Mouse (Mus musculus): Measurements from ENCODE around the gene Epor. TPM values are rescaled to one million over a fixed set of nuclear protein-coding genes. Genes with fewer than 3 reads are reported as not detected.

Epor gene
- polyA plus RNA-seq (2015; fragmentation: Nextera tagmentation; extraction: Ambion mirVana): 1.2 and 1.4 TPM in 2 replicates

DNA sequence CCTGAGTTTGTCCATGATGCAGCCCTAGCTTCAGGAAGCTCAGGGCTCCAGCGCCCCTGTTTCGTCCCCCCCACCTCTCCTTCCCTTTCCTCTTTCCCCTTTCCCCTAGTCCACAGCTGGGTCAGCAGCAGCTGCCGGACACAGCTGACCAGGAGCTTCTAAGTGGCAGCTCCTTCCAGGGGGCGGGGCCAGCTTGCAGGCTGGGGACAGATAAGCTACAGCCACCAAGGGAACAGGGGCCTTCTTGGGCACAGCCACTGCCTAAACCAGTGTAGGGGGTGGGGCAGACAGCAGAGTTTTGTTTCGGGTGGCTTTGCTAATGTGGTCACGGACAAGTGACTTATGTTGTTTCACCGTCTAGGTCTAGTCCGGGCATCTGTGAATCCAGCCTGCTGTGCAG is at the start of gene Epor:
TSS of gene Epor (minus strand) at position 90 of the 400 bp plus-strand sequence.
- Histone ChIP-seq H3K9ac (ENCODE audit: low read depth, low read length) (peak within 1 kb of the TSS; percentile 50; the same call in 1 of the 2 replicates), H3K4me2 (ENCODE audit: low read length) (peak within 1 kb of the TSS; percentile 77), H3K27ac (ENCODE audit: low read length) (no peak within 1 kb of the TSS), H3K9me3 (replicated peaks; ENCODE audit: control insufficient read depth, low read length, poor library complexity, severe bottlenecking) (no peaks in the 10 kb centered on the region), H3K4me3 (ENCODE audit: low read depth, low read length) (peak within 1 kb of the TSS; percentile 39), H3K4me1 (ENCODE audit: control insufficient read depth, insufficient read depth, low read length) (peaks cover 17% of the 10 kb centered on the region), H3K27me3 (ENCODE audit: control insufficient read depth, insufficient read depth, low read depth, low read length) (peaks cover 49% of the 10 kb centered on the region), H3K36me3 (ENCODE audit: control insufficient read depth, insufficient read depth, low read length) (no peaks in the 10 kb centered on the region)
- ATAC-seq: no peak
- WGBS: 11% methylated on average over 7 of the region's 8 CpGs

DNA sequence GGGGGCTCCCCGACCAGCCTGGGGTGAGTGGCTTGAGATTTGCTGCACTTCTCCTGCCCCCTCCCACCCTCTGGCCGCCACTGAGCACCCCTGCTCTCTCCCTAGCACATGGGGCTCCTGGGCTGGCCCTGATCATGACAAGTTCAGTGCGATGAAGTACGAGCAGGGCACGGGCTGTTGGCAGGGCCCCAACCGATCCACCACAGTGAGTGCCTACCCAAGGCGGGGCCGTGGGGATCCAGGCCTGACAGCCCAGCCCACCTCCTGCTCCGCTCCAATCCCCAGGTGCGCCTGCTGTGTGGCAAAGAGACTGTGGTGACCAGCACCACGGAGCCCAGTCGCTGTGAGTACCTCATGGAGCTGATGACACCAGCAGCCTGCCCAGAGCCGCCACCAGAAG is 49.4 kb upstream of the Epor start:
- Histone ChIP-seq H3K36me3 (ENCODE audit: control insufficient read depth, insufficient read depth, low read length) (peaks cover 52% of the 10 kb centered on the region), H3K4me2 (ENCODE audit: low read length) (no peak overlapping the region), H3K9ac (ENCODE audit: low read depth, low read length) (no peak overlapping the region), H3K27me3 (ENCODE audit: control insufficient read depth, insufficient read depth, low read depth, low read length) (no peaks in the 10 kb centered on the region), H3K4me1 (ENCODE audit: control insufficient read depth, insufficient read depth, low read length) (no peaks in the 10 kb centered on the region), H3K9me3 (replicated peaks; ENCODE audit: control insufficient read depth, low read length, poor library complexity, severe bottlenecking) (no peaks in the 10 kb centered on the region), H3K27ac (ENCODE audit: low read length) (no peak overlapping the region), H3K4me3 (ENCODE audit: low read depth, low read length) (no peak overlapping the region)
- WGBS: 87% methylated on average over 13 of the region's 13 CpGs
- peak; percentile 17; the same call in 1 of the 2 replicates for ATAC-seq

DNA sequence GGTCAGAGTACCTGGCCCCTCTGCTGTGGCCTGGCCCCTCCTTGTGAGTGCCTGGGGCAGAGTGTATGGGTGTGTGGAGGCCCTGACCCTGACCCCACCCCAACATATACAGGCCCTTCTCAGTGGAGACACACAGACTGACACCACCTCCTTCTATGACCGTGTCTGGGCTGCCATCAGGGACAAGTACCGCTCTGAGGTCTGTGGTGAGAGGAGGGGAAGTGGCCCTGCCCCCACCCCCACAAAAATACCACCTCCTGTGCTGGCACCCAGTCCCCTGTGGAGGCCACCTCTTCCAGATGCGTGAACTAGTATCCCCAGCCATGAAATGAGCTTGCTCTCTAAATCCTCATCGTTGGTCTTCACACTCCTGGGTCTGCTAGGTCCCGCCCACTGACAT is 47.7 kb upstream of the Epor start:
- H3K4me1 ChIP-seq (ENCODE audit: control insufficient read depth, insufficient read depth, low read length): no peaks in the 10 kb centered on the region
- 89% methylated on average over 5 of the region's 5 CpGs for WGBS
- no peak overlapping the region for H3K27ac ChIP-seq (ENCODE audit: low read length)
- H3K36me3 ChIP-seq (ENCODE audit: control insufficient read depth, insufficient read depth, low read length): peaks cover 52% of the 10 kb centered on the region
- H3K4me2 ChIP-seq (ENCODE audit: low read length): no peak overlapping the region
- no peaks in the 10 kb centered on the region for H3K9me3 ChIP-seq (replicated peaks; ENCODE audit: control insufficient read depth, low read length, poor library complexity, severe bottlenecking)
- no peaks in the 10 kb centered on the region for H3K27me3 ChIP-seq (ENCODE audit: control insufficient read depth, insufficient read depth, low read depth, low read length)
- no peak overlapping the region for H3K9ac ChIP-seq (ENCODE audit: low read depth, low read length)
- H3K4me3 ChIP-seq (ENCODE audit: low read depth, low read length): no peak overlapping the region
- ATAC-seq: peak; percentile 16; the same call in 1 of the 2 replicates

DNA sequence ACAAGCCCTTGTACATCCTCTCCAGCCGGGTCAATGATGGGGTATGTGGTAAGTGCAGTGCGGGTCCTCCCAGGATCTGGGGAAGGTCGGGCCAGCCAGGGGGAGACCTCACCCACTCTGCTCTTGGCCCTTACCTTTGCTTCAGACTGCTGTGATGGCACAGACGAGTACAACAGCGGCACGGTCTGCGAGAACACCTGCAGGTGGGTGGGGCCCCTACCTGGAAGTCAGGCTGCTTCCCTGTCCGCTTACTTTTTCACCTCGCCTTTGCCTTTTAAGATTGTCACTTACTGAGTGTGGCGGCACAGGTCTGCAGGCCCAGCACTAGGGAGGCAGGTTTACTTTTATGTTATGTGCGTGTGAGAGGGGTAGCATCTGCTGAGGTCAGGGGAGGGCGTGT is 41.2 kb upstream of the Epor start:
- H3K27me3 ChIP-seq (ENCODE audit: control insufficient read depth, insufficient read depth, low read depth, low read length): no peaks in the 10 kb centered on the region
- H3K4me3 ChIP-seq (ENCODE audit: low read depth, low read length): no peak overlapping the region
- no peak overlapping the region for H3K4me2 ChIP-seq (ENCODE audit: low read length)
- H3K9me3 ChIP-seq (replicated peaks; ENCODE audit: control insufficient read depth, low read length, poor library complexity, severe bottlenecking): no peaks in the 10 kb centered on the region
- no peak for ATAC-seq
- 95% methylated on average over 12 of the region's 12 CpGs for WGBS
- H3K36me3 ChIP-seq (ENCODE audit: control insufficient read depth, insufficient read depth, low read length): peaks cover 10% of the 10 kb centered on the region
- H3K4me1 ChIP-seq (ENCODE audit: control insufficient read depth, insufficient read depth, low read length): peaks cover 21% of the 10 kb centered on the region
- no peak overlapping the region for H3K9ac ChIP-seq (ENCODE audit: low read depth, low read length)
- no peak overlapping the region for H3K27ac ChIP-seq (ENCODE audit: low read length)

DNA sequence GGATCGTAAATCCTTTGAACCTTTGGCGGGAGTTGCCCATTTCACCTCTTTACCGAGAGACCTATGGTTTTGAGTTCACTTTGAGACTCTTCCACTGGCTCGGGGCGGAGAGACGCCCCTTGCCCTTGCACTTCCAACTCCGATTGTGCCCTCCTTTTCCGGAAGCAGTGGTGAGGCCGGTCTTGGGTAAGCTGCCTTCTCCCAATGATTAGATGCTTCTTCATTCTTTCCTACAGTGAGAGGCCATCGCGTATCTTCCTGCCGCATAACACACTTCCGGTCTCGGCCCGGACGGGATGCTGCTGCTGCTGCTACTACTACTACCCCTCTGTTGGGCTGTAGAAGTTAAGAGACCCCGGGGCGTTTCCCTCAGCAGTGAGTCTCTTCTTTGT is 39.9 kb upstream of the Epor start:
- peak; percentile 44 for ATAC-seq
- Histone ChIP-seq H3K9ac (ENCODE audit: low read depth, low read length) (peak overlapping the region; percentile 71), H3K27me3 (ENCODE audit: control insufficient read depth, insufficient read depth, low read depth, low read length) (no peaks in the 10 kb centered on the region), H3K4me2 (ENCODE audit: low read length) (peak overlapping the region; percentile 75), H3K4me3 (ENCODE audit: low read depth, low read length) (peak overlapping the region; percentile 57), H3K4me1 (ENCODE audit: control insufficient read depth, insufficient read depth, low read length) (peaks cover 21% of the 10 kb centered on the region), H3K36me3 (ENCODE audit: control insufficient read depth, insufficient read depth, low read length) (peaks cover 1% of the 10 kb centered on the region; the same call in 1 of the 2 replicates), H3K27ac (ENCODE audit: low read length) (peak overlapping the region; percentile 74), H3K9me3 (replicated peaks; ENCODE audit: control insufficient read depth, low read length, poor library complexity, severe bottlenecking) (no peaks in the 10 kb centered on the region)
- under 1% methylated on average over 18 of the region's 18 CpGs for WGBS

DNA sequence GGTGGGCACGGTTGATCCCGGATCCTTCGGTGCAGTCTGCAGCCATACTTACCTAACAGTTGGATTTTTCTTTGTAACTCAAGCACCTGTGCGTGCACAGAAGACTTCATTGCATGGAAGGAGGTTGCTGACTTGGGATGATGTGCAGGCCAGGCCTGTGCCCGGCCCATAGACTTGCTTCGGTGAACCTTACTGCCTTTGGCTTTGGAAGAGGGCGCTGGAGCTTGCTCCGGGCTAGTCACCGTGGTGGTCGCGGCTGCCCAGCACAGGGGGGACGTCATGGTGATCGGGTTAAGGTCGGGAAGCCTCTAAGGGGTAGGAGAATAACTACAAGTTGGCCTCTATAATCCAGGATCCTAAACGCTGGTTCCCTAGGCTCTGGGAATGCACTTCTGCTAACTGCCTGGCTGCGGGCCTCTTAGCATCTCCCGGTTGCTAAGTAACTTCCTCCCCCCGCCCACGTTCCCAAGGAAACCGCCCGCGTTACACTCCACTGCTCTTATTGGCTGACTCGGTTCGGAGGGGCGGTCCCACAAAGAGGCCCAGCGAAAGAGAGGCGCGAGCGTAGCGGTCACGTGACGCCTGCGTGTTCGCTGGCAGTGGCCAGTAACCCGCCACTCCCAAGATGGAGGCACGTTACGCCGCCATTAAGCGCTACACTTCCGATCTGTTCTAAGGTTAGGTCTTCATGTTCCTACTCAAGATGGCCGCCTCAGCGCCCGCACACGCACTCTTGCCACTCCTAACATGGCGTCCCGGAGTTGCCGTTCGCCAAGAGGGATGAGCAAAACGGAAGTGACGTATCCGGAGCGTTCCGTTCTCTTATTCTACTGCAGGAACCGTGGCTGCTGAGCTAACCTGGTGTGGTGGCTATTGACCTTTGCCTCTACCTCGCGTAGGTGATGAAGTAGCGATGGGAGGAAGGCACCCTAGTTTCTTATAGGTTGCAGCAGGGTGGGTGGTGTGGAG is 39.2 kb upstream of the Epor start, which contains the start of the genes Ccdc151 and Prkcsh:
TSS of gene Ccdc151 (minus strand) at position 441 of the 969 bp plus-strand sequence.
TSS of gene Prkcsh (plus strand) at position 613 of the 969 bp plus-strand sequence.
- Histone ChIP-seq H3K36me3 (ENCODE audit: control insufficient read depth, insufficient read depth, low read length) (no peaks in the 10 kb centered on the region), H3K9me3 (replicated peaks; ENCODE audit: control insufficient read depth, low read length, poor library complexity, severe bottlenecking) (no peaks in the 10 kb centered on the region), H3K27ac (ENCODE audit: low read length) (peak within 1 kb of the TSS; percentile 74), H3K27me3 (ENCODE audit: control insufficient read depth, insufficient read depth, low read depth, low read length) (no peaks in the 10 kb centered on the region), H3K9ac (ENCODE audit: low read depth, low read length) (peak within 1 kb of the TSS; percentile 71), H3K4me2 (ENCODE audit: low read length) (peak within 1 kb of the TSS; percentile 75), H3K4me1 (ENCODE audit: control insufficient read depth, insufficient read depth, low read length) (peaks cover 21% of the 10 kb centered on the region), H3K4me3 (ENCODE audit: low read depth, low read length) (peak within 1 kb of the TSS; percentile 57)
- 4% methylated on average over 57 of the region's 57 CpGs for WGBS
- ATAC-seq: peak; percentile 98

DNA sequence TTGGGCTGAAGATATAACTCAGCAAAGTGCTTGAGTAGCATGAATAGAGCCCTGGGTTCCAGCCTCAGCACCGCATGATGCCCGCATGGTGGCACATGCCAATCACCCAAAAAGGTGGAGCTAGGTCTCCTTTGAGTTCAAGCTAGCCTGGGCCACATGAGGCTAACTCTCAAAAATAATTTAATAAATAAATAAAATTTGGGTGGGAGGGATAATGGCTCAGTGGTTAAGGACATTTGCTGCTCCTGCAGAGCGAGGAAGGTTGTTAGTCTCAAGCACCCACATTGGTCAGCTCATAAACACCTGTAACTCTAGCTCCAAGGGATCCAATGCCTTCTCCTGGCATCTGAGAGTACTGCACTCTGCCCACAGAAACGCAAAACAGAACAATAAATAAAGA is 38.3 kb upstream of the Epor start:
- no peak for ATAC-seq
- Histone ChIP-seq H3K27me3 (ENCODE audit: control insufficient read depth, insufficient read depth, low read depth, low read length) (no peaks in the 10 kb centered on the region), H3K4me2 (ENCODE audit: low read length) (peak overlapping the region; percentile 69), H3K9ac (ENCODE audit: low read depth, low read length) (no peak overlapping the region), H3K4me3 (ENCODE audit: low read depth, low read length) (no peak overlapping the region; the same call in 1 of the 2 replicates), H3K27ac (ENCODE audit: low read length) (peak overlapping the region; percentile 56; the same call in 1 of the 2 replicates), H3K4me1 (ENCODE audit: control insufficient read depth, insufficient read depth, low read length) (peaks cover 21% of the 10 kb centered on the region), H3K36me3 (ENCODE audit: control insufficient read depth, insufficient read depth, low read length) (no peaks in the 10 kb centered on the region), H3K9me3 (replicated peaks; ENCODE audit: control insufficient read depth, low read length, poor library complexity, severe bottlenecking) (no peaks in the 10 kb centered on the region)
- 91% methylated on average over 4 of the region's 4 CpGs for WGBS

DNA sequence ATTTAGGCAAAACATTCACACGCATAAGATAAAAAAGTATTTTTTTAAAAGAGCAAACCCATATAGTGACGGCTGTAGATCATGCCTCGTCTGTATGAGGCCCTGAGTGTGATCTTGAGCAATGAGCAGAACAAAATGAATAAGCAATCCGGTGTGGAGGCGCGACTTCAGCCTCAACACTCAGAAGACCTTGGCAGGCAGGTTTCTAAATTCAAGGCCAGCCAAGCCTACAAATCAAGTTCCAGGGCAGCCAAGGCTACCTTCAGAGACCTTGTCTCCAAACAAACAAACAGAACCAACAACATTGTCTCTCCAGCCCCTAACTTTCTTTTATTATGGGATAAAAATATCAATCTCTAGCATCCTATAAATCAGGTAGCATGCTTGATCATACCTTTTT is 37.0 kb upstream of the Epor start:
- ATAC-seq: no peak
- H3K9ac ChIP-seq (ENCODE audit: low read depth, low read length): no peak overlapping the region
- no peak overlapping the region for H3K4me3 ChIP-seq (ENCODE audit: low read depth, low read length)
- H3K27ac ChIP-seq (ENCODE audit: low read length): no peak overlapping the region
- 90% methylated on average over 6 of the region's 6 CpGs for WGBS
- H3K36me3 ChIP-seq (ENCODE audit: control insufficient read depth, insufficient read depth, low read length): no peaks in the 10 kb centered on the region
- no peaks in the 10 kb centered on the region for H3K27me3 ChIP-seq (ENCODE audit: control insufficient read depth, insufficient read depth, low read depth, low read length)
- H3K4me1 ChIP-seq (ENCODE audit: control insufficient read depth, insufficient read depth, low read length): peaks cover 21% of the 10 kb centered on the region
- no peaks in the 10 kb centered on the region for H3K9me3 ChIP-seq (replicated peaks; ENCODE audit: control insufficient read depth, low read length, poor library complexity, severe bottlenecking)
- no peak overlapping the region for H3K4me2 ChIP-seq (ENCODE audit: low read length)
